Mouse (Mus musculus) C2C12 (cell line): ENCODE results near the gene Plpp7. TPM values are rescaled to one million over a fixed set of nuclear protein-coding genes. Genes with fewer than 3 reads are reported as not detected.

ENCODE experiments used
- H3K27me3 ChIP-seq: one replicate; pipeline ENCODE4 v1.6.1; 2011; ENCODE audit not compliant: control insufficient read depth, insufficient read depth, insufficient read length
- H3K36me3 ChIP-seq: one replicate; pipeline ENCODE4 v1.6.1; 2011; ENCODE audit not compliant: control insufficient read depth, insufficient read depth
- H3K4me3 ChIP-seq: one replicate; pipeline ENCODE4 v1.5.1; 2011; ENCODE audit warnings: mild to moderate bottlenecking, control low read depth; ENCODE audit not compliant: poor library complexity, insufficient read depth, severe bottlenecking
- H3K79me2 ChIP-seq: one replicate; pipeline ENCODE4 v1.6.1; 2011; ENCODE audit not compliant: control insufficient read depth, insufficient read depth
- H3K79me3 ChIP-seq: one replicate; pipeline ENCODE4 v1.6.1; 2011; ENCODE audit warnings: low read depth, control low read depth
- H3ac ChIP-seq: one replicate; pipeline ENCODE3; 2011; ENCODE audit warnings: low read depth; ENCODE audit not compliant: control insufficient read depth, insufficient read length
- CEBPB ChIP-seq: IDR thresholded peaks from one replicate; pipeline ENCODE4 v1.6.1; 2011; ENCODE audit warnings: low read depth, mild to moderate bottlenecking, control low read depth, moderate library complexity
- CTCF ChIP-seq: IDR thresholded peaks from one replicate; pipeline ENCODE4 v1.5.1; 2011; ENCODE audit not compliant: control insufficient read depth, insufficient read depth, insufficient read length
- FOSL1 ChIP-seq: IDR thresholded peaks from one replicate; pipeline ENCODE4 v1.8.0; 2011; ENCODE audit warnings: mild to moderate bottlenecking, low read length; ENCODE audit not compliant: poor library complexity, insufficient read depth, severe bottlenecking
- MAX ChIP-seq: IDR thresholded peaks from one replicate; pipeline ENCODE4 v1.6.1; 2011; ENCODE audit warnings: mild to moderate bottlenecking, control low read depth
- MYOD1 ChIP-seq: IDR thresholded peaks from one replicate; pipeline ENCODE4 v1.6.1; 2011; ENCODE audit warnings: low read depth; ENCODE audit not compliant: control insufficient read depth, insufficient read length
- MYOG ChIP-seq: IDR thresholded peaks from one replicate; pipeline ENCODE4 v1.6.1; 2011; ENCODE audit not compliant: control insufficient read depth, insufficient read length; ENCODE audit errors: extremely low read depth
- USF1 ChIP-seq: IDR thresholded peaks from one replicate; pipeline ENCODE4 v1.6.1; 2011; ENCODE audit warnings: low read depth, mild to moderate bottlenecking, control low read depth, moderate library complexity
- polyA plus RNA-seq: library from polyadenylated mRNA; unstranded; fragments of >200 nt; fragmentation: generic; extraction: Trizol; gene quantifications from one replicate; pipeline ENCODE4 v1.2.1, GENCODE M21; 2012; ENCODE audit warnings: missing spikeins

Gene Plpp7
- polyA plus RNA-seq, 1 experiment: 0.47 TPM

GRCm38 (mm10) chr2:32150924-32151659 lies 55.8 kb downstream of the Plpp7 start, which contains the start of gene Prrc2b:
Gene Prrc2b, plus strand, starts transcription at chr2:32151082.
- Histone ChIP-seq H3ac (peak within 1 kb of the TSS; percentile 100), H3K4me3 (peak within 1 kb of the TSS; percentile 68), H3K27me3 (no peaks in the 10 kb centered on the region), H3K79me3 (peaks cover 48% of the 10 kb centered on the region), H3K79me2 (peaks cover 51% of the 10 kb centered on the region), H3K36me3 (peaks cover 9% of the 10 kb centered on the region)
- TF ChIP-seq CEBPB (no peak), FOSL1 (no peak)

DNA sequence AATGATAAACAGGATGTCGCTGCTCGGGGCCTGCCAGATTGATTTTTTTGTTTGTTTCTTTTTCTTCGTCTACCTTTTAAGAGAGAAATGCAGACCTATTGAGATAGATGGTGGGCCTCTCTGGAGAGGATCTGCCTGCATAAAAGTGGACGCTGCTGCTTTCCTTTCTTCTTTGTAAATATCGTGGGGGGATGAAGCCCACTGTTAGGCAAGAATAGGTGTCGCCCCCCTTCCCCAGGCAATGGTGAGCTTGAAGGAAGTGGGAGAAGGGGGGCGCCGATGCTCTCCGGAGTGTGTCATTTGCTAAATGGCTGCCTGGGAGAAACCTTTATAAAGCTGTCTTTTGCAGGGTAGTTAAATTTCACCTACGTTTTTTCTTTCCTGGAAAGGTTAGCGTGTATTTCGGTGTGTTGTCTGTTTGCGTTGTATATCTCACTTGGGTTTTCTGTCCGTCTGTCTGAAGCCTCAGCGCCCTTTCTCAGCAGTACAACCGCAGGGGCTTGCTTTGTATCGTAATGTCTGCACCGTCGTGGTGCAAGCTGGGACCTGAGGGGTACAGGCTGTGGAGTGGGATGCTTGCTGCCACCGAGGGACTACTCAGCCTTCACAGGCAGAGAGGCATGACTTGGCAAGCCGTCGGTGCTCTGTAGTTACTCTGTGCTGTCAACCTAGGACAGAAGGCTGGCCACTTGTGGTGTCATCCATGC lies 56.5 kb downstream of the Plpp7 start:
- TF ChIP-seq MYOD1: no peak
- no peak for TF ChIP-seq MAX
- no peak for TF ChIP-seq CEBPB
- TF ChIP-seq CTCF: no peak
- no peak for TF ChIP-seq MYOG
- no peak for TF ChIP-seq FOSL1
- no peak for TF ChIP-seq USF1
- Histone ChIP-seq H3ac (peak overlapping the region; percentile 100), H3K36me3 (peaks cover 14% of the 10 kb centered on the region), H3K79me2 (peaks cover 58% of the 10 kb centered on the region), H3K4me3 (peak overlapping the region; percentile 68), H3K27me3 (no peaks in the 10 kb centered on the region), H3K79me3 (peaks cover 56% of the 10 kb centered on the region)

- H3ac ChIP-seq: peak overlapping the region; percentile 100
- TF ChIP-seq USF1 (no peak), FOSL1 (no peak), CEBPB (no peak), MAX (no peak), MYOD1 (no peak), CTCF (no peak), MYOG (no peak)
- H3K36me3 ChIP-seq: peaks cover 14% of the 10 kb centered on the region
- H3K79me3 ChIP-seq: peaks cover 62% of the 10 kb centered on the region
- H3K4me3 ChIP-seq: peak overlapping the region; percentile 68
- H3K79me2 ChIP-seq: peaks cover 65% of the 10 kb centered on the region
- no peaks in the 10 kb centered on the region for H3K27me3 ChIP-seq
Measured at GRCm38 (mm10) chr2:32152367-32153034, 57.2 kb downstream of the Plpp7 start.

DNA sequence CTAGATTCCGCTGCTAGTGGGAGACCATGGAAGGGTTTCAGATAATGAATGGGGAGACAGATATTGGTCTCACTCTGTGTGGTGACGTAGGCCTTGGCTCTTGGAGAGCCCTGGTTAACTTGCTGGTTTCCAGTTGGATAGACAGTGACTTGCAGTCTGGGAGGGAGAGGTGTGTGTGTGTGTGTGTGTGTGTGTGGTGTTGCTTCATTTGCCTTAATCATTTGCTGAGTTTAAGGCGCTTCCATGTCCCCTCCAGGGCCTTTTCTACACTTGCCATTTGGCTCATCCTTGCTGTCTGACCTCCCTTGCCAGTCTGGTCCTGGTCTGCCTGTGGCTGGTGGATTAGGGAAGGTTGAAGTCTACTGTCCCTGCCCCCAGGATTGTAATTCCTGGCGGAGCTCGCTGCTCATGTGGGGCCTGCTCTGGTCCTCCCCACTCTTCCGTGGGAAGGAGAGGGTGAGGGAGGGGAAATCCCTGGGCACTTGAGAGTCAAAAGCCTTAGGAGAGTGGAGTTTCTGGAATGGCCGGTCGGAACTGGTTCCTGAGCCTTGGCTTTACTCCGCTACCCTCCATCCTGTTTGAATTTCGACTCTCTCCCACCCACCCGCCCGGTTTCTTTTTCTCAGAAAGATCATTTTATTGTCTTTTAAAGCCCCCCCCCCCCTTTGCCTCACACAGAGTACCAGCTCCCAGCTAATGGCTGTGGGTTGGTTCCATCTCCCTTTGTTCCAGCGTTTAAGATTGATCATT lies 57.9 kb downstream of the Plpp7 start:
- Histone ChIP-seq H3K79me2 (peaks cover 72% of the 10 kb centered on the region), H3K4me3 (peak overlapping the region; percentile 68), H3K36me3 (peaks cover 14% of the 10 kb centered on the region), H3ac (peak overlapping the region; percentile 35), H3K79me3 (peaks cover 69% of the 10 kb centered on the region), H3K27me3 (no peaks in the 10 kb centered on the region)
- no peak for TF ChIP-seq CEBPB
- TF ChIP-seq MYOG: no peak
- no peak for TF ChIP-seq CTCF
- no peak for TF ChIP-seq USF1
- no peak for TF ChIP-seq MAX
- no peak for TF ChIP-seq FOSL1
- TF ChIP-seq MYOD1: no peak

GRCm38 (mm10) chr2:32153791-32154119 lies 58.4 kb downstream of the Plpp7 start:
- Histone ChIP-seq H3ac (no peak overlapping the region), H3K36me3 (peaks cover 18% of the 10 kb centered on the region), H3K27me3 (no peaks in the 10 kb centered on the region), H3K79me3 (peaks cover 74% of the 10 kb centered on the region), H3K4me3 (no peak overlapping the region), H3K79me2 (peaks cover 77% of the 10 kb centered on the region)
- no peak for TF ChIP-seq MYOD1
- TF ChIP-seq MYOG: no peak
- no peak for TF ChIP-seq CTCF
- TF ChIP-seq MAX: no peak
- TF ChIP-seq USF1: no peak
